Mouse (Mus musculus) MEL (cell line): ENCODE measurements around the gene 4931423N10Rik. TPM values are rescaled to one million over a fixed set of nuclear protein-coding genes. Genes with fewer than 3 reads are reported as not detected.

Experiments used
- DNase-seq: peaks from one replicate; pipeline ENCODE4 v3.0.0; 2011; ENCODE audit warnings: low read depth, low spot score
- H3K27ac ChIP-seq: 2 replicates; pipeline ENCODE4 v1.5.1; 2012; ENCODE audit warnings: low read depth, mild to moderate bottlenecking, control low read depth, low read length, moderate library complexity; ENCODE audit not compliant: control insufficient read depth
- H3K27me3 ChIP-seq, 2 experiments: fragments of 150-350 bp in 1 of 2; sonication (generic) in 1 of 2; 2 replicates each; pipeline ENCODE4 v1.6.1; 2012; ENCODE audit warnings: low read length in 2 of 2, mild to moderate bottlenecking in 2 of 2, improper control_type of control experiment in 1 of 2, moderate library complexity in 1 of 2; ENCODE audit not compliant: insufficient read depth in 2 of 2, control insufficient read depth in 1 of 2
- H3K36me3 ChIP-seq, 2 experiments: 2 replicates each; pipeline ENCODE4 v1.6.1; 2012 to 2014; ENCODE audit warnings: low read length in 2 of 2, improper control_type of control experiment in 1 of 2, inconsistent platforms in 1 of 2, mild to moderate bottlenecking in 1 of 2; ENCODE audit not compliant: insufficient read depth in 2 of 2, control insufficient read depth in 1 of 2
- H3K4me1 ChIP-seq, 2 experiments: fragments of 150-350 bp in 1 of 2; sonication (generic) in 1 of 2; 2 replicates each; pipeline ENCODE4 v1.6.1; 2012; ENCODE audit warnings: low read length in 2 of 2, improper control_type of control experiment in 1 of 2, mild to moderate bottlenecking in 1 of 2; ENCODE audit not compliant: insufficient read depth in 2 of 2, control insufficient read depth in 1 of 2
- H3K4me3 ChIP-seq, 2 experiments: fragments of 150-350 bp in 1 of 2; sonication (generic) in 1 of 2; 2 replicates each; pipeline ENCODE4 v1.5.1; 2012; ENCODE audit warnings: low read depth in 2 of 2, low read length in 2 of 2, mild to moderate bottlenecking in 2 of 2, moderate library complexity in 2 of 2, control low read depth in 1 of 2, improper control_type of control experiment in 1 of 2; ENCODE audit not compliant: control insufficient read depth in 1 of 2, insufficient read depth in 1 of 2
- H3K79me2 ChIP-seq: 2 replicates; pipeline ENCODE4 v1.6.1; 2012; ENCODE audit warnings: mild to moderate bottlenecking, low read length, moderate library complexity; ENCODE audit not compliant: control insufficient read depth, poor library complexity, insufficient read depth
- H3K9ac ChIP-seq: 2 replicates; pipeline ENCODE4 v1.6.1; 2012; ENCODE audit warnings: low read depth, mild to moderate bottlenecking, control low read depth, low read length, moderate library complexity; ENCODE audit not compliant: control insufficient read depth, poor library complexity, severe bottlenecking
- H3K9me3 ChIP-seq: fragments of 150-350 bp; sonication (generic); replicated peaks from 2 replicates; pipeline ENCODE4 v1.6.1; 2012; ENCODE audit warnings: mild to moderate bottlenecking, low read length, improper control_type of control experiment, moderate library complexity; ENCODE audit not compliant: insufficient read depth
- BHLHE40 ChIP-seq: IDR thresholded peaks from 2 replicates; pipeline ENCODE4 v1.6.1; 2012; ENCODE audit warnings: low read depth, mild to moderate bottlenecking, inconsistent platforms, low read length, improper control_type of control experiment, borderline replicate concordance
- CHD1 ChIP-seq: IDR thresholded peaks from 2 replicates; pipeline ENCODE4 v1.6.1; 2012; ENCODE audit warnings: low read depth, mild to moderate bottlenecking, inconsistent platforms, low read length, improper control_type of control experiment
- E2F4 ChIP-seq: IDR thresholded peaks from 2 replicates; pipeline ENCODE4 v1.6.1; 2011; ENCODE audit warnings: low read depth, low read length, improper control_type of control experiment, borderline replicate concordance
- ETS1 ChIP-seq: IDR thresholded peaks from 2 replicates; pipeline ENCODE4 v1.6.1; 2012; ENCODE audit warnings: low read depth, mild to moderate bottlenecking, inconsistent platforms, low read length, improper control_type of control experiment, moderate library complexity
- HCFC1 ChIP-seq: IDR thresholded peaks from 2 replicates; pipeline ENCODE4 v1.6.1; 2012; ENCODE audit warnings: low read depth, mild to moderate bottlenecking, inconsistent platforms, low read length, improper control_type of control experiment, moderate library complexity
- JUND ChIP-seq: IDR thresholded peaks from 2 replicates; pipeline ENCODE4 v1.6.1; 2011; ENCODE audit warnings: low read depth, mild to moderate bottlenecking, improper control_type of control experiment, low read length
- KAT2A ChIP-seq: conservative IDR thresholded peaks from 2 replicates; pipeline ENCODE4 v1.6.1; 2012; ENCODE audit warnings: low read depth, low read length, improper control_type of control experiment, inconsistent platforms
- MAFK ChIP-seq: IDR thresholded peaks from 2 replicates; pipeline ENCODE4 v1.6.1; 2011; ENCODE audit warnings: low read depth, mild to moderate bottlenecking, low read length, improper control_type of control experiment, borderline replicate concordance
- MAZ ChIP-seq: IDR thresholded peaks from 2 replicates; pipeline ENCODE4 v1.6.1; 2012; ENCODE audit warnings: low read depth, mild to moderate bottlenecking, inconsistent platforms, low read length, improper control_type of control experiment
- MEF2A ChIP-seq: IDR thresholded peaks from 2 replicates; pipeline ENCODE4 v1.6.1; 2014; ENCODE audit warnings: low read depth, mild to moderate bottlenecking, inconsistent platforms, low read length, improper control_type of control experiment; ENCODE audit not compliant: poor library complexity, insufficient replicate concordance, severe bottlenecking; ENCODE audit errors: extremely low read depth
- MYB ChIP-seq: IDR thresholded peaks from 2 replicates; pipeline ENCODE4 v1.6.1; 2011; ENCODE audit warnings: mild to moderate bottlenecking, low read depth, low read length, improper control_type of control experiment
- MYC ChIP-seq: IDR thresholded peaks from 2 replicates; pipeline ENCODE4 v1.6.1; 2011; ENCODE audit warnings: low read depth, mild to moderate bottlenecking, low read length, improper control_type of control experiment, moderate library complexity
- POLR2A ChIP-seq, 2 experiments: IDR thresholded peaks; 2 replicates each; pipeline ENCODE4 v1.6.1; 2011 to 2012; ENCODE audit warnings: low read length in 2 of 2, mild to moderate bottlenecking in 2 of 2, control low read depth in 1 of 2, improper control_type of control experiment in 1 of 2, low read depth in 1 of 2, moderate library complexity in 1 of 2; ENCODE audit not compliant: control insufficient read depth in 1 of 2, insufficient read depth in 1 of 2, poor library complexity in 1 of 2
- RAD21 ChIP-seq: IDR thresholded peaks from 2 replicates; pipeline ENCODE4 v1.6.1; 2011; ENCODE audit warnings: mild to moderate bottlenecking, low read depth, low read length, improper control_type of control experiment
- RCOR1 ChIP-seq: IDR thresholded peaks from 2 replicates; pipeline ENCODE4 v1.6.1; 2012; ENCODE audit warnings: low read depth, mild to moderate bottlenecking, inconsistent platforms, low read length, improper control_type of control experiment
- TBP ChIP-seq: IDR thresholded peaks from 2 replicates; pipeline ENCODE4 v1.8.0; 2011; ENCODE audit warnings: low read depth, low read length, improper control_type of control experiment
- TCF12 ChIP-seq: IDR thresholded peaks from 2 replicates; pipeline ENCODE4 v1.6.1; 2014; ENCODE audit warnings: low read depth, mild to moderate bottlenecking, inconsistent platforms, low read length, improper control_type of control experiment, moderate library complexity
- ZC3H11A ChIP-seq: IDR thresholded peaks from 2 replicates; pipeline ENCODE4 v1.6.1; 2012; ENCODE audit warnings: low read depth, mild to moderate bottlenecking, inconsistent platforms, low read length, improper control_type of control experiment
- ZKSCAN1 ChIP-seq: IDR thresholded peaks from 2 replicates; pipeline ENCODE4 v1.6.1; 2012; ENCODE audit warnings: low read depth, mild to moderate bottlenecking, inconsistent platforms, low read length, improper control_type of control experiment, moderate library complexity
- ZMIZ1 ChIP-seq: IDR thresholded peaks from 2 replicates; pipeline ENCODE4 v1.6.1; 2012; ENCODE audit warnings: low read depth, mild to moderate bottlenecking, inconsistent platforms, low read length, improper control_type of control experiment, moderate library complexity
- ZNF384 ChIP-seq: IDR thresholded peaks from 2 replicates; pipeline ENCODE4 v1.6.1; 2012; ENCODE audit warnings: low read depth, mild to moderate bottlenecking, inconsistent platforms, low read length, improper control_type of control experiment
- polyA plus RNA-seq, 2 experiments: library from polyadenylated mRNA; stranded (reverse) in 1 of 2; unstranded in 1 of 2; fragments of >175 nt in 1 of 2; fragments of >200 nt in 1 of 2; gene quantifications; 2 replicates each; pipeline versions ENCODE4 v1.2.1 to v1.2.4; 2012; ENCODE audit warnings: low replicate concordance in 2 of 2, low read depth in 1 of 2; ENCODE audit not compliant: insufficient read length in 2 of 2, insufficient read depth in 1 of 2, missing spikeins in 1 of 2
- total RNA-seq: library from RNA; depleted of rRNA; stranded (reverse); fragments of 300-350 nt; gene quantifications from 2 replicates; pipeline ENCODE4 v1.2.3, GENCODE M21; 2012

The 4931423N10Rik gene
- total and polyA plus RNA-seq, 3 experiments, result not detected

- Histone ChIP-seq H3K4me1 (no peaks in the 10 kb centered on the region), H3K36me3 (no peaks in the 10 kb centered on the region), H3K79me2 (no peaks in the 10 kb centered on the region), H3K27ac (no peak overlapping the region), H3K9me3 (no peaks in the 10 kb centered on the region), H3K4me3 (no peak overlapping the region), H3K9ac (no peak overlapping the region), H3K27me3 (peaks cover 4 to 5% of the 10 kb centered on the region in 2 experiments)
- DNase-seq, result no peak
- TF ChIP-seq MYC (no peak), MYB (no peak), MAZ (no peak), JUND (no peak), MAFK (no peak), ZNF384 (no peak), ZKSCAN1 (no peak), BHLHE40 (no peak), RAD21 (no peak), TCF12 (no peak), TBP (no peak), POLR2A (IDR thresholded peaks at IDR 0.05; ENCODE audit: control insufficient read depth in 1 of 2, insufficient read depth in 1 of 2, low read depth in 1 of 2, low read length in 2 of 2, poor library complexity in 1 of 2) (no peak), ZC3H11A (no peak), RCOR1 (no peak), ETS1 (no peak), E2F4 (no peak), MEF2A (no peak), CHD1 (no peak), KAT2A (no peak)
Measured at GRCm38 (mm10) chr2:23225199-23225598, 17.9 kb downstream of the 4931423N10Rik start.

- TF ChIP-seq RCOR1 (0 out of 2 replicates have a peak, but pooled peaks have one; percentile 41), ZMIZ1 (no peak), HCFC1 (no peak)
- peak; percentile 40 for DNase-seq
- Histone ChIP-seq H3K27me3 (peaks cover 2 to 3% of the 10 kb centered on the region in 2 experiments; a peak in 3 of 4 replicates), H3K9me3 (no peaks in the 10 kb centered on the region), H3K36me3 (no peaks in the 10 kb centered on the region), H3K79me2 (no peaks in the 10 kb centered on the region), H3K9ac (no peak overlapping the region), H3K4me3 (no peak overlapping the region), H3K4me1 (no peaks in the 10 kb centered on the region), H3K27ac (no peak overlapping the region)
Measured at GRCm38 (mm10) chr2:23228463-23228862, 21.2 kb downstream of the 4931423N10Rik start.
